Mouse (Mus musculus) thymus, postnatal 36 days (tissue): ENCODE results near the gene Thop1.

ENCODE experiments used
- DNase-seq, 2 experiments: peaks; one replicate each; pipeline ENCODE4 v3.0.0; 2022; ENCODE audit warnings: mixed read lengths in 2 of 2

Thop1 gene

GRCm38 (mm10) chr10:81119625-81120024, 49.8 kb downstream of the Thop1 start:
- DNase-seq, result no peak

GRCm38 (mm10) chr10:81120650-81121049, 50.8 kb downstream of the Thop1 start:
- DNase-seq, result no peak

- no peak for DNase-seq
These were observed 53.1 kb downstream of the Thop1 start for GRCm38 (mm10) chr10:81122889-81123288.

GRCm38 (mm10) chr10:81123500-81123899, 53.7 kb downstream of the Thop1 start:
- no peak for DNase-seq
